Mouse (Mus musculus) forebrain, embryonic 13.5 days (tissue): ENCODE results near the gene Caly. TPM values are rescaled to one million over a fixed set of nuclear protein-coding genes. Genes with fewer than 3 reads are reported as not detected.

Experiments used
- ATAC-seq: fragments of 200-750 bp; cut with Nextera tagmentation; 2 replicates; pipeline ENCODE4 v1.8.0; 2017
- H3K27ac ChIP-seq: fragments of 300-500 bp; sonication (generic); 2 replicates; pipeline ENCODE4 v1.5.1; 2015; ENCODE audit warnings: inconsistent platforms, mild to moderate bottlenecking, moderate library complexity
- H3K27me3 ChIP-seq: fragments of 300-500 bp; sonication (generic); 2 replicates; pipeline ENCODE4 v1.6.1; 2015; ENCODE audit warnings: mild to moderate bottlenecking, inconsistent platforms
- H3K36me3 ChIP-seq: fragments of 300-500 bp; sonication (generic); 2 replicates; pipeline ENCODE4 v1.6.1; 2015; ENCODE audit warnings: mild to moderate bottlenecking, inconsistent platforms; ENCODE audit not compliant: poor library complexity, severe bottlenecking
- H3K4me1 ChIP-seq: fragments of 300-500 bp; sonication (generic); 2 replicates; pipeline ENCODE4 v1.6.1; 2015; ENCODE audit warnings: inconsistent platforms
- H3K4me2 ChIP-seq: fragments of 300-500 bp; sonication (generic); 2 replicates; pipeline ENCODE4 v1.6.1; 2015; ENCODE audit warnings: inconsistent platforms, mild to moderate bottlenecking, moderate library complexity
- H3K4me3 ChIP-seq: fragments of 300-500 bp; sonication (generic); 2 replicates; pipeline ENCODE4 v1.5.1; 2015; ENCODE audit warnings: mild to moderate bottlenecking, inconsistent platforms
- H3K9ac ChIP-seq: fragments of 300-500 bp; sonication (generic); 2 replicates; pipeline ENCODE4 v1.6.1; 2015; ENCODE audit warnings: mild to moderate bottlenecking, inconsistent platforms
- H3K9me3 ChIP-seq: fragments of 300-500 bp; sonication (generic); replicated peaks from 2 replicates; pipeline ENCODE4 v1.6.1; 2016; ENCODE audit warnings: inconsistent platforms
- WGBS: fragments of 180-500 bp; shearing (Covaris S2); methylation state at CpG from one replicate; pipeline ENCODE4 v1.1.7; 2015; 5-methylcytosine and 5-hydroxymethylcytosine counted together
- polyA plus RNA-seq: library from polyadenylated mRNA; unstranded; fragments of >200 nt; fragmentation: Nextera tagmentation; extraction: Ambion mirVana; gene quantifications from 2 replicates; pipeline ENCODE4 v1.2.1, GENCODE M21; 2015

Caly gene
- 46.4 and 58.4 TPM in 2 replicates for polyA plus RNA-seq

GRCm38 (mm10) chr7:140082242-140082678, at the start of gene Caly:
Gene Caly, minus strand, starts transcription at chr7:140082548.
- ATAC-seq: peak; percentile 85
- Histone ChIP-seq H3K4me2 (peak within 1 kb of the TSS; percentile 66), H3K9ac (peak within 1 kb of the TSS; percentile 65), H3K9me3 (no peaks in the 10 kb centered on the region), H3K27ac (peak within 1 kb of the TSS; percentile 84), H3K4me1 (peaks cover 36% of the 10 kb centered on the region), H3K4me3 (peak within 1 kb of the TSS; percentile 44), H3K36me3 (no peaks in the 10 kb centered on the region), H3K27me3 (peaks cover 19% of the 10 kb centered on the region)
- WGBS: 4% methylated on average over 18 of the region's 18 CpGs

DNA sequence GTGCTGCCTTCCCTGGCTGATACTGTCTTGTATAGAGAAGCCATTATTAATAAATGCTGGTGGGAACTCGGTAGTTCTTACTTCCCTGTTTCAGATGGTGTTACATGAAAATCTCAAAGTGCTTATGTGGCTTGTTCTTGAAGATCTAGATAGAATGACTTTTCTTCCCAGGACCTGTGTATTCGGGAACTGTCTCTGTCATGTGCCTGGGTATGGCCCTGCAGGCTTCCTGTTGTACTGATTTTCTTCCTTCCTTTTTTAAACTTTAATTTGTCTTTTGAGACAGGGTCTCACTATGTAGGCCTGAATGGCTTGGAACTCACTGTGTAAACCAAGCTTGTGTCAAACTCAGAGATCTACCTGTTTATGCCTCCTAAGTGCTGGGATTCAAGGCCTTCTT, 45.6 kb upstream of the Caly start:
- ATAC-seq: no peak
- H3K9ac ChIP-seq: no peak overlapping the region
- H3K4me1 ChIP-seq: peaks cover 5% of the 10 kb centered on the region; the same call in 1 of the 2 replicates
- H3K9me3 ChIP-seq: no peaks in the 10 kb centered on the region
- no peak overlapping the region for H3K4me3 ChIP-seq
- no peak overlapping the region for H3K27ac ChIP-seq
- no peak overlapping the region for H3K4me2 ChIP-seq
- 0 out of 2 replicates have a peak, but pooled peaks cover 7% of the 10 kb centered on the region for H3K36me3 ChIP-seq
- no peaks in the 10 kb centered on the region for H3K27me3 ChIP-seq
- 94% methylated on average over 2 of the region's 2 CpGs for WGBS

DNA sequence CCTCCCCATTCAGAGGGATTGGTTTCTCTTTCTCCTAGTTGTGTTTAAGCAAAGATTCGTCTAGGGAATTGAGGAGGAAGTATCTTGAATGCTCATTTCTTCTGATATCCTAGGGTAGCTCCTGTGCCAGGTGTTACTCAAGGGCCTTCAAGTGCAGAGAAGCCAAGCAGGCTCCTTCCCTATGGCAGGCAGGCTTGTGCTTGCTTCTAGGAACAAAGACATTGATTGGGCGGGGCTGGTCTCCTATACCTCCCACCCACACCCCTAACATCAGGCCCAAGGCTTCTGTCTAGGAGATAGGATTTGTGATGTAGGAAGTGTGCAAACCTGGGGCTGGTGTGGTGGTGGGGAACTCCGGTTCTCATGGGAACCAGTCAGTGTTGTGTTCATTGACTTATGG, 44.6 kb upstream of the Caly start:
- no peaks in the 10 kb centered on the region for H3K9me3 ChIP-seq
- no peak overlapping the region for H3K4me2 ChIP-seq
- H3K4me3 ChIP-seq: no peak overlapping the region
- H3K27me3 ChIP-seq: no peaks in the 10 kb centered on the region
- WGBS: 83% methylated on average over 3 of the region's 3 CpGs
- ATAC-seq: no peak
- H3K4me1 ChIP-seq: peaks cover 5% of the 10 kb centered on the region; the same call in 1 of the 2 replicates
- H3K36me3 ChIP-seq: 0 out of 2 replicates have a peak, but pooled peaks cover 7% of the 10 kb centered on the region
- no peak overlapping the region for H3K27ac ChIP-seq
- H3K9ac ChIP-seq: no peak overlapping the region

GRCm38 (mm10) chr7:140126022-140126350, 43.6 kb upstream of the Caly start:
- Histone ChIP-seq H3K4me1 (peaks cover 5% of the 10 kb centered on the region; the same call in 1 of the 2 replicates), H3K9me3 (no peaks in the 10 kb centered on the region), H3K27ac (no peak overlapping the region), H3K9ac (peak overlapping the region; percentile 88), H3K4me3 (peak overlapping the region; percentile 69), H3K27me3 (no peaks in the 10 kb centered on the region), H3K36me3 (0 out of 2 replicates have a peak, but pooled peaks cover 7% of the 10 kb centered on the region), H3K4me2 (peak overlapping the region; percentile 84)
- ATAC-seq: no peak; the same call in none of the 2 replicates
- 8% methylated on average over 5 of the region's 5 CpGs for WGBS

DNA sequence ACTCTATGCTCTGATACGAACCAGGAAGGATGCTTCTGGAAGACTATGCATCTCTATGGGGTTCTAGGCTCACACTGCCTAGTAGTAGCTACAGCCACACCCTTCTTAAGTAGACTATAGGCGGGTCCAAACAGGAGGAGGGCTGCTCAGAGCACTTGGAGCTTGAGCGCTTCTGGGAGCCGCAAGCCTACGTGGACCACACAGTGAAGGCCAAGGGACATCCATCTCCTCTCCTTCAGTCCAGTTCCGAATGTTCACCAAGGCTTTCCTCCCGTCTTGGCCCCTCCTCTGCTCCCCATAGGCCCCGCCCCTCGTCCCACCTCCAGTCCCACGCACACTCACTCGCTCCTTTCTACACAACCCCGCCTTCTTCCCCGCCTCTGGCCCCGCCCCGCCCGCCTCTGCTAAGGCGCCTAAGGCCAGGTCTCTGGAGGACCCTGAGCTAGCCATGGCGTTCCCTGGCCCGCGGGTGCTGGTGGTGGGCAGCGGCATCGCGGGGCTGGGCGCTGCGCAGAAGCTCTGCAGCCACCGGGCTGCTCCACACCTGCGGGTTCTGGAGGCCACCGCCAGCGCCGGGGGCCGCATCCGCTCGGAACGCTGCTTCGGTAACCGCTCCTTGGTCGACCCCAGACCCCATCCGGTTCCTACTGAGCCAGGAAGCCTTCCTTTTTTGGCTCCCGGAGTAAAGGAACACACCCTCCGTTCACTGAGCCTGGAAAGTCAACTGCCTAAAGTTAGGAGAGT, 43.1 kb upstream of the Caly start:
- ATAC-seq: peak; percentile 97
- no peak overlapping the region for H3K27ac ChIP-seq
- H3K27me3 ChIP-seq: no peaks in the 10 kb centered on the region
- peaks cover 5% of the 10 kb centered on the region; the same call in 1 of the 2 replicates for H3K4me1 ChIP-seq
- H3K4me3 ChIP-seq: peak overlapping the region; percentile 69
- no peaks in the 10 kb centered on the region for H3K9me3 ChIP-seq
- H3K4me2 ChIP-seq: peak overlapping the region; percentile 84
- 0 out of 2 replicates have a peak, but pooled peaks cover 7% of the 10 kb centered on the region for H3K36me3 ChIP-seq
- WGBS: 1% methylated on average over 37 of the region's 40 CpGs
- H3K9ac ChIP-seq: peak overlapping the region; percentile 88

DNA sequence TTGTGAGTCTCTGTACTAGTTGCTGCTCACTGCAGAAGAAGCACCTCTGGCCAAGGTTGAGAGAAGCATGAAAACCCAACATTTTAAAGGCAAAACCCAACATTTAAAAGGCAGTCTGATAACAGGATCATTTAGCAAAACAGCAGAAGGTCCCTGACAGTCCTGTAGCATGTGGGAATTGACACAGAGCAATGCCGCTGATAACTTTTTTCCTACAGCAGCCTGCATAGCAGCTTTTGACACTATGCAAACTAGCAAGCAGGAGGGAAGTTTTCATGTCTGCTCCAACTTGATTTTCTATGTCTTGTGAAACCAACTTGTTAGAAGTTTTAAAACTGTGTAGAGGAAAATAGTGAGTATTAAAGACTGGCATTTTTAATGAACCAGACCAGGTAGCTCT, 42.0 kb upstream of the Caly start:
- no peak for ATAC-seq
- H3K9ac ChIP-seq: no peak overlapping the region
- no peak overlapping the region for H3K4me3 ChIP-seq
- no peak overlapping the region for H3K27ac ChIP-seq
- no peaks in the 10 kb centered on the region for H3K36me3 ChIP-seq
- no peaks in the 10 kb centered on the region for H3K9me3 ChIP-seq
- H3K4me1 ChIP-seq: peaks cover 5% of the 10 kb centered on the region; the same call in 1 of the 2 replicates
- H3K4me2 ChIP-seq: no peak overlapping the region
- 98% methylated on average over 1 of the region's 1 CpGs for WGBS
- no peaks in the 10 kb centered on the region for H3K27me3 ChIP-seq

DNA sequence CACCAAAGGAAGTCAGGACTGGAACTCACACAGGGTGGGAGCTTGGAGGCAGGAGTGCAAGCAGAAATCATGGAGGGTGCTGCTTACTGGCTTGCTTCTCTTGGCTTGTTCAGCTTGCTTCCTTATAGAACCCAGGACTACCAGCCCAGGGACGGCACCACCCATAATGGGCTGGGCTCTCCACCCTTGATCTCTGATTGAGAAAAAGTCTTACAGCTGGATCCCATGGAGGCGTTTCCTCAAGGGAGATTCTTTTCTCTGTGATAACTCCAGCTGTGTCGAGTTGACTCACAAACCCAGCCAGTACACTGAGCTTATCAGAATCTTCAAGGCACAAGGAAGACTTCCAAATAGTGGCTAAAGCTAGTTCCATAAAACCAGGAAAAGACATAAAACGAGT, 40.4 kb upstream of the Caly start:
- WGBS: 32% methylated on average over 4 of the region's 4 CpGs

GRCm38 (mm10) chr7:140121338-140121910, 39.1 kb upstream of the Caly start:
- no peaks in the 10 kb centered on the region for H3K36me3 ChIP-seq
- WGBS: 66% methylated on average over 13 of the region's 13 CpGs
- H3K9me3 ChIP-seq: no peaks in the 10 kb centered on the region
- H3K27me3 ChIP-seq: no peaks in the 10 kb centered on the region
- no peak overlapping the region for H3K4me3 ChIP-seq
- H3K9ac ChIP-seq: no peak overlapping the region
- no peak for ATAC-seq
- H3K27ac ChIP-seq: no peak overlapping the region
- H3K4me2 ChIP-seq: no peak overlapping the region
- H3K4me1 ChIP-seq: peaks cover 5% of the 10 kb centered on the region; the same call in 1 of the 2 replicates

More for the DNA sequence above, 40.4 kb upstream of the Caly start:
- Histone ChIP-seq H3K4me1 (peaks cover 5% of the 10 kb centered on the region; the same call in 1 of the 2 replicates), H3K4me3 (no peak overlapping the region), H3K27ac (no peak overlapping the region), H3K9me3 (no peaks in the 10 kb centered on the region), H3K27me3 (no peaks in the 10 kb centered on the region), H3K36me3 (no peaks in the 10 kb centered on the region), H3K9ac (no peak overlapping the region), H3K4me2 (no peak overlapping the region)
- no peak for ATAC-seq

DNA sequence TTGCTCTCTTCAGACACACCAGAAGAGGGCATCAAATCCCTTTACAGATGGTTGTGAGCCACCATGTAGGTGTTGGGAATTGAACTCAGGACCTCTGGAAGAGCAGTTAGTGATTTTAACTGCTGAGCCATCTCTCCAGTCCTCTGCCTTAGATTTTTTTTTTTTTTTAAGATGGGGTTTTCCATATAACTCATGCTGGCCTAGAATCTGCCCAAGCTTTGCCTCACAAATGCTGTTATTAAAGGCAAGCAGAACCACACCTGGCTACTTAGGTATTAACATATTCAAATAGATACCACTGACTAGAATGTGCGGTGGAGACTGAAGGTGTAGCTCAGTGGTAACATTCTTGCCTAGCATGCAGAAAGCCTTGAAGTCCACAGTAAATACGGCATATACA, 38.1 kb upstream of the Caly start:
- ATAC-seq: no peak
- Histone ChIP-seq H3K36me3 (no peaks in the 10 kb centered on the region), H3K4me2 (no peak overlapping the region), H3K4me3 (no peak overlapping the region), H3K27ac (no peak overlapping the region), H3K9ac (no peak overlapping the region), H3K27me3 (no peaks in the 10 kb centered on the region), H3K4me1 (peaks cover 3% of the 10 kb centered on the region), H3K9me3 (no peaks in the 10 kb centered on the region)
- WGBS: 91% methylated on average over 2 of the region's 2 CpGs

GRCm38 (mm10) chr7:140116329-140117054, 34.1 kb upstream of the Caly start, which contains the start of gene Echs1:
Gene Echs1, minus strand, starts transcription at chr7:140116476.
- Histone ChIP-seq H3K27ac (peak within 1 kb of the TSS; percentile 63), H3K36me3 (peaks cover 15% of the 10 kb centered on the region; the same call in 1 of the 2 replicates), H3K9me3 (no peaks in the 10 kb centered on the region), H3K27me3 (no peaks in the 10 kb centered on the region), H3K4me3 (peak within 1 kb of the TSS; percentile 85), H3K4me1 (peaks cover 9% of the 10 kb centered on the region), H3K4me2 (peak within 1 kb of the TSS; percentile 87), H3K9ac (peak within 1 kb of the TSS; percentile 83)
- peak; percentile 96 for ATAC-seq
- 4% methylated on average over 28 of the region's 28 CpGs for WGBS

DNA sequence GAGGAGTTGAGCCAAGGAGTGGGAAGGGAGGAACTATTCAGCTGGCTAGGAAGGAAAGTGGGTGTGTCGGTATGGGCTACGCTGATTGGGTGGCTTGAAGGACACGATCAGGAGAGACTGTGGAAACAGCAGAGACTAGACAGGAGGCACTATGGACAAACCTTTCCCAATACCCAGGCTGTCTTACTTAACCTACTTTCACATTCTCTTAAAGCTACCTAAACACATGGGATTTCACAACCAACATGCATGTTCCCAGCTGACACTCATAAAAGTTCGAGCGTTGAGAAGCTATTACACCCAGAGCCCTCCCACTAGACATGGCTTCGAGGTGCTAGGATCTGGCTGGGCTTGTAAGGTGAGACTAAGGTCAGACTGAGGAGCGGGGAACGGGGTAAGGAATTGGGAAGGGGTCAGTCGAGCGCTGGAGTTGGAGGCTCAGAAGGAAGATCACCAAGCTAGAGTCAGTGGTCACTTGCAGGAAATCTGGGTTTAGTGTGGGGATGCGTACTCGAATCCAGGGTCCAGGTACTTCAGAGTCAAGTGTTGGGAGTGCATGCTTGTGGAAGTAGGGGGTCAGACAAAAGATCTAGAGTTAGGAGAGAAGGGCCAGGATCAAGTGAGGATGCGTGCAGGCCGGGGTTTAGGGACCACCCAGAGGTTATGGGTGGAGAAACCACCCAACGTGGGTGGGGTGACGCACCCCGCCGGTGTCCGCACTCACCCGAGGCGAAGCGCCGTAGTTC, 33.4 kb upstream of the Caly start, which contains the start of gene Paox:
Gene Paox (plus strand): TSS at position 217 of the 746 bp plus-strand sequence.
- peak within 1 kb of the TSS; percentile 83 for H3K9ac ChIP-seq
- peak; percentile 80 for ATAC-seq
- H3K27me3 ChIP-seq: no peaks in the 10 kb centered on the region
- H3K4me3 ChIP-seq: peak within 1 kb of the TSS; percentile 85
- peak within 1 kb of the TSS; percentile 87 for H3K4me2 ChIP-seq
- WGBS: 2% methylated on average over 23 of the region's 23 CpGs
- peaks cover 9% of the 10 kb centered on the region for H3K4me1 ChIP-seq
- no peaks in the 10 kb centered on the region for H3K9me3 ChIP-seq
- peaks cover 22% of the 10 kb centered on the region for H3K36me3 ChIP-seq
- H3K27ac ChIP-seq: peak within 1 kb of the TSS; percentile 63
